Mouse (Mus musculus) layer of hippocampus, adult 9-10 months (tissue): Measurements from ENCODE around the gene Elovl2.

Source experiments
- DNase-seq: peaks from one replicate; pipeline ENCODE4 v3.0.0; 2022; ENCODE audit warnings: low spot score

Elovl2 gene

DNA sequence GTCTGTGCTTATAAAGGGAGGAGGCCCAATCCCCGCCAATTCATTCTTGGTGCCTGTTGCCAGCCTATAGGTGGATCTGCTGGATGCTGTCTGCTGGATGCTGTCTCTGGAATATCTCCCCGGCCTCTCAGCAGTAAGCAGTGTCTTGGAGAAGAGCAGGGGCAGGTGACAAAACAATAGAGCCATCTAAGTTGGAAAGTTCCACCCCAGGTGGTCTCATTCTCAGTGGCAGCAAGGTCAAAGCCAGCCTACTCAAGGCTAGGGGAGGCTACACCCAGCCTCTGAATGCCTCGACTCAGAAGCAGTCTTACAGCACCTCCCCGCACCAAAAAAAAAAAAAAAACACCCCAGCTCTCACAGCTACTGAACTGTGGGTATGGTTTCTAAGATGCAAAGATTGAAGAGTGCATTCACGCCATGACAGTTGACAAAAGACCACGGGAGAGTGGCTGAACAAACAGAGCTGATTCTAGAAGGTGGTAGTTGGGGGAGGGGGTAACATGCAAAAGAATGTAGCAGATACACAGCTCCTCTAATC is 74.7 kb downstream of the Elovl2 start:
- DNase-seq, result no peak

DNA sequence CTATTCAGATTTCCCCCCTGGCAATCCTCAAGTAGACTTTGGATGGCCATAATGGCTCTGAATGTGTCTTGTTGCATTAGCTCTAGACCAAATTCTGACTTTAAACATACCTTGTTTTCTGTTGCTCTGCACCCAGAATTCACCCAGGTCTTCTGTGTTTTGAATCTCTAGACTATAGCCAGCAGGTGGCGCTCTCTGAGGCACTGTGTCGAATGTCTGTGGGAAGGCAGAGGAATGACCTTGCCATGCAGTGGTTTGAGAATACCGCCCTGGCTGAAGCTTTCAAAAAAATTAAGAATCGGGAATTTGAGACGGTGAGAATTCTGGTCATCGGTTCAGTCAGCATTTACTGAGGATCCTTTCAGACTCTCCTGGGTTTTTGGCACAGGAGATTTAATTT is 85.3 kb downstream of the Elovl2 start:
- DNase-seq, result no peak
